Mouse (Mus musculus): ENCODE measurements around the gene Fmo1. TPM values are rescaled to one million over a fixed set of nuclear protein-coding genes. Genes with fewer than 3 reads are reported as not detected.
A peak's percentile ranks its signal among the peaks of the same experiment; 100 is the strongest.

Gene Fmo1
- total and polyA plus RNA-seq, 2 experiments: 152 to 242 TPM

GRCm38 (mm10) chr1:162847554-162847953, 18.9 kb downstream of the Fmo1 start:
- peaks cover 2% of the 10 kb centered on the region; the same call in 1 of the 2 replicates for H3K79me2 ChIP-seq (ENCODE audit: control insufficient read depth, insufficient read depth, low read length)
- H3K27ac ChIP-seq (replicated peaks; ENCODE audit: insufficient read depth, low read depth, low read length): no peak overlapping the region
- peaks cover 2% of the 10 kb centered on the region for H3K4me1 ChIP-seq (ENCODE audit: control insufficient read depth, insufficient read depth, low read length)
- 98% methylated on average over 6 of the region's 6 CpGs for WGBS
- TF ChIP-seq CTCF (IDR thresholded peaks at IDR 0.05; ENCODE audit: low read depth, low read length) (no peak), POLR2A (IDR thresholded peaks at IDR 0.05; ENCODE audit: extremely low read depth, insufficient read depth, low read length) (no peak)
- H3K4me3 ChIP-seq (ENCODE audit: insufficient read depth, low read depth, low read length): no peak overlapping the region
- H3K36me3 ChIP-seq (ENCODE audit: control insufficient read depth, insufficient read depth, low read length): peaks cover 34% of the 10 kb centered on the region
- DNase-seq (ENCODE audit: extremely low read depth, low read depth, low spot score): no peak
- no peaks in the 10 kb centered on the region for H3K27me3 ChIP-seq (ENCODE audit: control insufficient read depth, insufficient read depth, low read length)
- H3K9ac ChIP-seq (ENCODE audit: low read depth, low read length): no peak overlapping the region

- TF ChIP-seq CTCF (IDR thresholded peaks at IDR 0.05; ENCODE audit: low read depth, low read length): no peak
- no peak for TF ChIP-seq POLR2A (IDR thresholded peaks at IDR 0.05; ENCODE audit: extremely low read depth, insufficient read depth, low read length)
- Histone ChIP-seq H3K27ac (replicated peaks; ENCODE audit: insufficient read depth, low read depth, low read length) (peak overlapping the region; percentile 36; the same call in 1 of the 2 replicates), H3K9ac (ENCODE audit: low read depth, low read length) (no peak overlapping the region), H3K27me3 (ENCODE audit: control insufficient read depth, insufficient read depth, low read length) (no peaks in the 10 kb centered on the region), H3K36me3 (ENCODE audit: control insufficient read depth, insufficient read depth, low read length) (peaks cover 31% of the 10 kb centered on the region), H3K4me1 (ENCODE audit: control insufficient read depth, insufficient read depth, low read length) (peaks cover 3% of the 10 kb centered on the region; the same call in 1 of the 2 replicates), H3K79me2 (ENCODE audit: control insufficient read depth, insufficient read depth, low read length) (no peaks in the 10 kb centered on the region), H3K4me3 (ENCODE audit: insufficient read depth, low read depth, low read length) (no peak overlapping the region)
- 46% methylated on average over 9 of the region's 9 CpGs for WGBS
- DNase-seq (ENCODE audit: extremely low read depth, low read depth, low spot score): peak; percentile 96
These were observed 26.2 kb downstream of the Fmo1 start for GRCm38 (mm10) chr1:162840211-162840610.

GRCm38 (mm10) chr1:162838976-162839375, 27.4 kb downstream of the Fmo1 start:
- TF ChIP-seq CTCF (IDR thresholded peaks at IDR 0.05; ENCODE audit: low read depth, low read length): no peak
- TF ChIP-seq POLR2A (IDR thresholded peaks at IDR 0.05; ENCODE audit: extremely low read depth, insufficient read depth, low read length): no peak
- Histone ChIP-seq H3K9ac (ENCODE audit: low read depth, low read length) (no peak overlapping the region), H3K27ac (replicated peaks; ENCODE audit: insufficient read depth, low read depth, low read length) (no peak overlapping the region), H3K27me3 (ENCODE audit: control insufficient read depth, insufficient read depth, low read length) (no peaks in the 10 kb centered on the region), H3K4me3 (ENCODE audit: insufficient read depth, low read depth, low read length) (no peak overlapping the region), H3K4me1 (ENCODE audit: control insufficient read depth, insufficient read depth, low read length) (peaks cover 3% of the 10 kb centered on the region; the same call in 1 of the 2 replicates), H3K79me2 (ENCODE audit: control insufficient read depth, insufficient read depth, low read length) (no peaks in the 10 kb centered on the region), H3K36me3 (ENCODE audit: control insufficient read depth, insufficient read depth, low read length) (peaks cover 41% of the 10 kb centered on the region)
- no peak for DNase-seq (ENCODE audit: extremely low read depth, low read depth, low spot score)
- WGBS: 85% methylated on average over 6 of the region's 6 CpGs

- no peak overlapping the region for H3K27ac ChIP-seq (replicated peaks; ENCODE audit: insufficient read depth, low read depth, low read length)
- H3K79me2 ChIP-seq (ENCODE audit: control insufficient read depth, insufficient read depth, low read length): no peaks in the 10 kb centered on the region
- TF ChIP-seq CTCF (IDR thresholded peaks at IDR 0.05; ENCODE audit: low read depth, low read length) (no peak), POLR2A (IDR thresholded peaks at IDR 0.05; ENCODE audit: extremely low read depth, insufficient read depth, low read length) (no peak)
- H3K4me1 ChIP-seq (ENCODE audit: control insufficient read depth, insufficient read depth, low read length): peaks cover 2% of the 10 kb centered on the region; the same call in 1 of the 2 replicates
- H3K9ac ChIP-seq (ENCODE audit: low read depth, low read length): no peak overlapping the region
- WGBS: 96% methylated on average over 5 of the region's 5 CpGs
- DNase-seq (ENCODE audit: extremely low read depth, low read depth, low spot score): no peak
- H3K27me3 ChIP-seq (ENCODE audit: control insufficient read depth, insufficient read depth, low read length): no peaks in the 10 kb centered on the region
- H3K4me3 ChIP-seq (ENCODE audit: insufficient read depth, low read depth, low read length): no peak overlapping the region
- peaks cover 71% of the 10 kb centered on the region for H3K36me3 ChIP-seq (ENCODE audit: control insufficient read depth, insufficient read depth, low read length)
These were observed 32.1 kb downstream of the Fmo1 start for GRCm38 (mm10) chr1:162834342-162834741.

- WGBS: 85% methylated on average over 5 of the region's 5 CpGs
- no peaks in the 10 kb centered on the region for H3K79me2 ChIP-seq (ENCODE audit: control insufficient read depth, insufficient read depth, low read length)
- TF ChIP-seq POLR2A (IDR thresholded peaks at IDR 0.05; ENCODE audit: extremely low read depth, insufficient read depth, low read length): no peak
- TF ChIP-seq CTCF (IDR thresholded peaks at IDR 0.05; ENCODE audit: low read depth, low read length): no peak
These were observed 33.8 kb downstream of the Fmo1 start for GRCm38 (mm10) chr1:162832574-162832953.

GRCm38 (mm10) chr1:162831838-162832573, 34.4 kb downstream of the Fmo1 start:
- Histone ChIP-seq H3K27ac (replicated peaks; ENCODE audit: insufficient read depth, low read depth, low read length) (no peak overlapping the region), H3K9ac (ENCODE audit: low read depth, low read length) (no peak overlapping the region), H3K27me3 (ENCODE audit: control insufficient read depth, insufficient read depth, low read length) (no peaks in the 10 kb centered on the region), H3K36me3 (ENCODE audit: control insufficient read depth, insufficient read depth, low read length) (peaks cover 56% of the 10 kb centered on the region), H3K4me3 (ENCODE audit: insufficient read depth, low read depth, low read length) (no peak overlapping the region), H3K79me2 (ENCODE audit: control insufficient read depth, insufficient read depth, low read length) (no peaks in the 10 kb centered on the region), H3K4me1 (ENCODE audit: control insufficient read depth, insufficient read depth, low read length) (no peaks in the 10 kb centered on the region)
- WGBS: 70% methylated on average over 5 of the region's 5 CpGs
- TF ChIP-seq CTCF (IDR thresholded peaks at IDR 0.05; ENCODE audit: low read depth, low read length) (no peak), POLR2A (IDR thresholded peaks at IDR 0.05; ENCODE audit: extremely low read depth, insufficient read depth, low read length) (no peak)
- DNase-seq (ENCODE audit: extremely low read depth, low read depth, low spot score): no peak

More at GRCm38 (mm10) chr1:162832574-162832953, 33.8 kb downstream of the Fmo1 start:
- Histone ChIP-seq H3K27ac (replicated peaks; ENCODE audit: insufficient read depth, low read depth, low read length) (no peak overlapping the region), H3K9ac (ENCODE audit: low read depth, low read length) (no peak overlapping the region), H3K36me3 (ENCODE audit: control insufficient read depth, insufficient read depth, low read length) (peaks cover 56% of the 10 kb centered on the region), H3K4me1 (ENCODE audit: control insufficient read depth, insufficient read depth, low read length) (no peaks in the 10 kb centered on the region), H3K4me3 (ENCODE audit: insufficient read depth, low read depth, low read length) (no peak overlapping the region), H3K27me3 (ENCODE audit: control insufficient read depth, insufficient read depth, low read length) (no peaks in the 10 kb centered on the region)
- no peak for DNase-seq (ENCODE audit: extremely low read depth, low read depth, low spot score)

All from liver, adult 2 months (tissue).